Mouse (Mus musculus) embryonic facial prominence, embryonic 13.5 days (tissue): Measurements from ENCODE around the gene Akirin1. TPM values are rescaled to one million over a fixed set of nuclear protein-coding genes. Genes with fewer than 3 reads are reported as not detected.

Experiments used
- ATAC-seq: fragments of 200-750 bp; cut with Nextera tagmentation; 2 replicates; pipeline ENCODE4 v1.8.0; 2017; ENCODE audit warnings: low read depth; ENCODE audit not compliant: insufficient number of reproducible peaks, insufficient read depth, low FRiP score, low TSS enrichment
- H3K27ac ChIP-seq: fragments of 300-500 bp; sonication (generic); 2 replicates; pipeline ENCODE4 v1.5.1; 2015; ENCODE audit warnings: moderate library complexity, mild to moderate bottlenecking, inconsistent platforms
- H3K27me3 ChIP-seq: fragments of 300-500 bp; sonication (generic); 2 replicates; pipeline ENCODE4 v1.6.1; 2015; ENCODE audit warnings: mild to moderate bottlenecking, inconsistent platforms
- H3K36me3 ChIP-seq: fragments of 300-500 bp; sonication (generic); 2 replicates; pipeline ENCODE4 v1.6.1; 2015; ENCODE audit warnings: mild to moderate bottlenecking, inconsistent platforms
- H3K4me1 ChIP-seq: fragments of 300-500 bp; sonication (generic); 2 replicates; pipeline ENCODE4 v1.6.1; 2015; ENCODE audit warnings: inconsistent platforms
- H3K4me2 ChIP-seq: fragments of 300-500 bp; sonication (generic); 2 replicates; pipeline ENCODE4 v1.6.1; 2015; ENCODE audit warnings: moderate library complexity, mild to moderate bottlenecking, inconsistent platforms
- H3K4me3 ChIP-seq: fragments of 300-500 bp; sonication (generic); 2 replicates; pipeline ENCODE4 v1.5.1; 2015; ENCODE audit warnings: mild to moderate bottlenecking, inconsistent platforms
- H3K9ac ChIP-seq: fragments of 300-500 bp; sonication (generic); 2 replicates; pipeline ENCODE4 v1.6.1; 2015; ENCODE audit warnings: mild to moderate bottlenecking, inconsistent platforms
- H3K9me3 ChIP-seq: fragments of 300-500 bp; sonication (generic); 2 replicates; pipeline ENCODE4 v1.6.1; 2016; ENCODE audit warnings: inconsistent platforms
- WGBS: fragments of 180-500 bp; shearing (Covaris S2); methylation state at CpG from one replicate; pipeline ENCODE4 v1.1.7; 2015; ENCODE audit warnings: mixed read lengths; 5-methylcytosine and 5-hydroxymethylcytosine counted together
- polyA plus RNA-seq: library from polyadenylated mRNA; unstranded; fragments of >200 nt; fragmentation: Nextera tagmentation; extraction: Ambion mirVana; gene quantifications from 2 replicates; pipeline ENCODE4 v1.2.1, GENCODE M21; 2015

Gene Akirin1
- polyA plus RNA-seq, 1 experiment from 2014 or later, result 53.4 TPM

- no peak overlapping the region for H3K27ac ChIP-seq
Measured at GRCm38 (mm10) chr4:123750707-123751312, 665 bp upstream of the Akirin1 start.

DNA sequence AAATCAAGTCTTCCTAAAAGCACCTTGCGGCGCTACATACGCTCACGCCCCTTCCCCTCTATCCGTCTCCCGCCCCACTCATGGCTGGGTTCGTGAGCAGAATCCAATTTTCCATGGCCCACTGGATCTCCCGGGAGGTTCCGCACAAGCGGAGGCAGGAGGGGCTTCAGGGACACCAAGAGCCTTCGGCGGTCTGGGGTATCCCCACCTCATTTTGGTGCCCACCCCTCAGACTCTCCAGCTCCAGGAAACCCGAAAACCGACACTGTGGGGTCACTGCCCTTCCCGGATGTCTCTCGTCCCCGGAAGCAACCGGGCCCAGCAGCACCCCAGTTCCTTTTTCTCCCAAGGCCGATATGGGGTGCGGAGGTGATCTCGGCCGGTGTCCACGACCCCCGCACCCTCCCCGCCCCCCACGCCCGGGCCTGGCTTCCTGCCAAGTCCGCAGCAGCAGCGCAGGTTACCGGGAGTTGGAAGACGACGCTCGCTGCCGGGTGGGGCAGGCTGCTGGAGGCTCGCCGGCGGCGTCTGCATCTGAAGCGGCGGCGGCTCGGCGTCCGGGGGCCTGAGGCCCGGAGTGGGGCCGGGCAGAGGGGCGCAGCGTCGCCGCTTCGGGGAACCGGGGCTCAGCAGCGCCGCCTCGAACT, 538 bp downstream of the Akirin1 start:
- Histone ChIP-seq H3K27me3 (no peaks in the 10 kb centered on the region), H3K27ac (peak overlapping the region; percentile 94), H3K4me3 (peak overlapping the region; percentile 99), H3K36me3 (no peaks in the 10 kb centered on the region), H3K9me3 (no peaks in the 10 kb centered on the region), H3K4me1 (peaks cover 16% of the 10 kb centered on the region), H3K4me2 (peak overlapping the region; percentile 85), H3K9ac (peak overlapping the region; percentile 88)
- WGBS, result under 1% methylated on average over 51 of the region's 55 CpGs
- ATAC-seq, result peak; percentile 82

More at GRCm38 (mm10) chr4:123750707-123751312, 665 bp upstream of the Akirin1 start:
- peak overlapping the region; percentile 88; the same call in 1 of the 2 replicates for H3K9ac ChIP-seq
- no peaks in the 10 kb centered on the region for H3K9me3 ChIP-seq
- WGBS, result under 1% methylated on average over 8 of the region's 8 CpGs
- peak overlapping the region; percentile 85 for H3K4me2 ChIP-seq
- peak overlapping the region; percentile 99 for H3K4me3 ChIP-seq
- no peaks in the 10 kb centered on the region for H3K27me3 ChIP-seq
- peaks cover 13% of the 10 kb centered on the region for H3K4me1 ChIP-seq
- no peak for ATAC-seq
- no peaks in the 10 kb centered on the region for H3K36me3 ChIP-seq

DNA sequence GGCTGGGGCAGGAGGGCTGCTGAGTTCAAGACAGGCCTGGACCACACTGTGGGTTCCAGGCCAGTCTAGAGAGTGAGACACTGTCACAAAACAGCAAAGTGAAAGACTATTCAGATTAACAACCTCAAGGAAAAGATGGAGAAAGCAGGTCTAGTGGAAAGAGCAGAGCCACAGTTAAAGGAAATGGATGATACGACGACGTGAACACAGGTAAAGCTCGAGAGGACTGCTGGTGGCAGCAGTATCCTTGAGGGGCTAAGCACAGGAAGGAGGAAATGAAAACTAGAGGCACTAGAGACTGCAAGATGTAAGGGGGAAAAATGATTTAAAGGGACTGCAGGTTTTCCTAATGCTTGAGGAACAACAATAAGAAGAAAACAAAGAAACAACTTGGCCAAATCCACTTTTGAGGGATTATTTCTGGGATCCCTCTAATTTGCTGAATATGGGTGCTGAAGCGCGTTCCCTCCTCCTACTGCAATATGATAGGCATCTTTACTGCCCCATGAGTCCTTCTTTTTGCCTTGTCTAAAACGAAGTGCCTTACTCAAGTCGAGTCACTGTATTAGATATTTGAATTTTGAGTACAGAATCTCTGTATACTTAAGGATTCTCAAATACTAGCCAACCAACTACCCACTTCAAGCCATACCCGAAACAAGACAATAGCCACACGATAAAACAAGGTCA, 1.3 kb downstream of the Akirin1 start:
- no peaks in the 10 kb centered on the region for H3K27me3 ChIP-seq
- no peaks in the 10 kb centered on the region for H3K9me3 ChIP-seq
- no peaks in the 10 kb centered on the region for H3K36me3 ChIP-seq
- H3K9ac ChIP-seq, result peak overlapping the region; percentile 88
- peak overlapping the region; percentile 99 for H3K4me3 ChIP-seq
- H3K4me1 ChIP-seq, result peaks cover 16% of the 10 kb centered on the region
- H3K4me2 ChIP-seq, result peak overlapping the region; percentile 85
- H3K27ac ChIP-seq, result no peak overlapping the region
- no peak for ATAC-seq
- WGBS, result 14% methylated on average over 10 of the region's 10 CpGs

DNA sequence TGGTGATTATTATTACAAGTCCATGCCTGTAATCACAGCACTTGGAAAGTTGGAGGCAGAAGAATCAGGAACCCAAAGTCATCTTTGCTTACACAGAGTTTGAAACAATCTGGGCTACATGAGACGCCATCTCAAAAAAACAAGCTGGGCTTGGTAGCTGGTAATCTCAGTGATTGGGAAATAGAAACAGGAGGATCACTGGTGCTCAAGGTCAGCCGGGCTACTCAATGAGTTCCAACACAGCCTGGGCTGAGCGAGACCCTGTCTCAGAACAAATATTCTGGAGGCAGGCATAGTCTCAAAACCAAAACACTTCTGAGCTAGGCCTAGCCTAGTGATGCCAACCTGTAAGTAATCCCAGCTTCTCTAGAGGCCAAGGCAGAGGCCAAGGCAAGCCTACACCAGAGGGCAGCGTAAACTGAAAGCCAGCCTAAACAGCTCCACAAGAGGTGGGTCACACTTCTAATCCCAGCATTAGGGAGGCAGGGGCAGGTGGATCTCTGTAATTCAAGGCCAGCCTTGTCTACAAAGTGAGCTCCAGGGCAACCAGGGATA, 4.8 kb downstream of the Akirin1 start:
- Histone ChIP-seq H3K27ac (no peak overlapping the region), H3K4me3 (no peak overlapping the region), H3K27me3 (no peaks in the 10 kb centered on the region), H3K4me2 (no peak overlapping the region), H3K9me3 (no peaks in the 10 kb centered on the region), H3K36me3 (peaks cover 23% of the 10 kb centered on the region), H3K9ac (no peak overlapping the region), H3K4me1 (peaks cover 16% of the 10 kb centered on the region)
- no peak for ATAC-seq
- 96% methylated on average over 4 of the region's 4 CpGs for WGBS

DNA sequence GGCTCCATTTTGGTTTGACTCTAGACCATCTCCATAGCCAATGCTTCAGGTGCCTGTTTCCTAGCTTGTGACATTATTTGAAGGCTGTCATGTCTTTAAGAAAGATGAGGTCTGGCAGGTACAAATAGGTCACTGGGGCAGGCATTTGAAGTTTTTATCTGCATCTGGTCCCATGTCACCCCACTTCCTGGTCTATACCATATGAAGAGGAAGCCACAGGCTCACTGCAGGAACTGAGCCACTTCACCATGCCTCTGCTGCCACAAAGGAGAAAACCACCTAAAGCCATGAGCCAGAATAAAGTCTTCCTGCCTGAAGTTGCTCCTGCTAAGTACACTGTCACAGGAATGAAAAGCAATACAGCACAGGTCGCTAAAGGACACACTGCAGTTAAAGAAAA, 7.3 kb downstream of the Akirin1 start:
- no peaks in the 10 kb centered on the region for H3K27me3 ChIP-seq
- ATAC-seq, result no peak
- no peak overlapping the region for H3K27ac ChIP-seq
- WGBS, result 91% methylated on average over 1 of the region's 1 CpGs
- H3K36me3 ChIP-seq, result peaks cover 47% of the 10 kb centered on the region
- no peaks in the 10 kb centered on the region for H3K9me3 ChIP-seq
- no peak overlapping the region for H3K4me3 ChIP-seq
- peaks cover 5% of the 10 kb centered on the region; the same call in 1 of the 2 replicates for H3K4me1 ChIP-seq
- no peak overlapping the region for H3K4me2 ChIP-seq
- no peak overlapping the region for H3K9ac ChIP-seq

- Histone ChIP-seq H3K4me3 (no peak overlapping the region), H3K4me1 (no peaks in the 10 kb centered on the region), H3K9ac (no peak overlapping the region), H3K27ac (no peak overlapping the region), H3K36me3 (peaks cover 69% of the 10 kb centered on the region), H3K9me3 (no peaks in the 10 kb centered on the region), H3K4me2 (no peak overlapping the region), H3K27me3 (no peaks in the 10 kb centered on the region)
- WGBS, result 94% methylated on average over 4 of the region's 4 CpGs
- no peak for ATAC-seq
Measured at GRCm38 (mm10) chr4:123738708-123739107, 11.4 kb downstream of the Akirin1 start.

DNA sequence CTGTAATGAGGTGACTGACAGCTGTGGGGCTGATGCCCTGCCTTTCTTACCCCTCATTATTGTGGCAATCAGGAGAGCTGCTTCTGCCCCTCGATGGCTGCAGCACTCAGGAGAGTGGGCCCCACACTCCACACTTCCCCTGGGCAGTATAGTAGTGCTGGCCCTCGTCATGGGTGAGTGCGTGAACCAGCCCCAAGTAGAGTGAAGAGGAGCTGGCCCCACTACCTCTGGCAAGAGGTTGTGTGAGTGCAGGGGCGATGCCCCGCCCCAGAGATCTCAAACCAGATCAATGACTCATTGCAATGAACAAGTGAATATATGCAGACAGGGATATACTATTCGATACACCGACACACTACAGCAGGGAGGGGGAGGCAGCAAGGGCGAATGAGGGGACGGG, 16.6 kb downstream of the Akirin1 start:
- no peak overlapping the region for H3K4me3 ChIP-seq
- no peak overlapping the region for H3K4me2 ChIP-seq
- no peaks in the 10 kb centered on the region for H3K9me3 ChIP-seq
- H3K4me1 ChIP-seq, result no peaks in the 10 kb centered on the region
- no peak overlapping the region for H3K9ac ChIP-seq
- peaks cover 37% of the 10 kb centered on the region for H3K36me3 ChIP-seq
- H3K27me3 ChIP-seq, result no peaks in the 10 kb centered on the region
- WGBS, result 94% methylated on average over 9 of the region's 9 CpGs
- 0 out of 2 replicates have a peak, but pooled peaks have one; percentile 15 for ATAC-seq
- no peak overlapping the region for H3K27ac ChIP-seq

DNA sequence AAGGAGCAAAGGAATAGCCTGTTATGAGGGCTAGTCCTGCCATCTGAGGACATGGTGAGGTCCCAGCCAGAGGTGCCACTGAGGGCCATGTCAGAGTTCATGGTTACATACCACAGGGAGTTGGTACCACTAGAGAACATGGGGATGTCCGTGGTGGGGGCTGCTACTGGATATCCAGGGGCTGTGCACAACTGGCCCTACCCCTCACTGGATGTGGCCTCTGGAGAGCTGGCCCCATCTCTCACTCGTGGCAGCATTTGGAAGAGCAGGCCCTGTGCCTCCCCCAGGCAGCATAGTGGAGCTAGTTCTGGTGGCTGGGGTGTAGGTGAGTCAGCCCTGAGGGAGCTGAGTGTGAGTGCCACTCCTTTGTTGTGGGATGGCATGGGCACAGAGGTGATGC, 17.2 kb downstream of the Akirin1 start:
- no peak overlapping the region for H3K4me3 ChIP-seq
- ATAC-seq, result 0 out of 2 replicates have a peak, but pooled peaks have one; percentile 10
- H3K4me1 ChIP-seq, result no peaks in the 10 kb centered on the region
- H3K27ac ChIP-seq, result no peak overlapping the region
- no peaks in the 10 kb centered on the region for H3K9me3 ChIP-seq
- no peak overlapping the region for H3K4me2 ChIP-seq
- H3K36me3 ChIP-seq, result peaks cover 31% of the 10 kb centered on the region
- no peaks in the 10 kb centered on the region for H3K27me3 ChIP-seq
- no peak overlapping the region for H3K9ac ChIP-seq
- WGBS, result 86% methylated on average over 2 of the region's 2 CpGs

DNA sequence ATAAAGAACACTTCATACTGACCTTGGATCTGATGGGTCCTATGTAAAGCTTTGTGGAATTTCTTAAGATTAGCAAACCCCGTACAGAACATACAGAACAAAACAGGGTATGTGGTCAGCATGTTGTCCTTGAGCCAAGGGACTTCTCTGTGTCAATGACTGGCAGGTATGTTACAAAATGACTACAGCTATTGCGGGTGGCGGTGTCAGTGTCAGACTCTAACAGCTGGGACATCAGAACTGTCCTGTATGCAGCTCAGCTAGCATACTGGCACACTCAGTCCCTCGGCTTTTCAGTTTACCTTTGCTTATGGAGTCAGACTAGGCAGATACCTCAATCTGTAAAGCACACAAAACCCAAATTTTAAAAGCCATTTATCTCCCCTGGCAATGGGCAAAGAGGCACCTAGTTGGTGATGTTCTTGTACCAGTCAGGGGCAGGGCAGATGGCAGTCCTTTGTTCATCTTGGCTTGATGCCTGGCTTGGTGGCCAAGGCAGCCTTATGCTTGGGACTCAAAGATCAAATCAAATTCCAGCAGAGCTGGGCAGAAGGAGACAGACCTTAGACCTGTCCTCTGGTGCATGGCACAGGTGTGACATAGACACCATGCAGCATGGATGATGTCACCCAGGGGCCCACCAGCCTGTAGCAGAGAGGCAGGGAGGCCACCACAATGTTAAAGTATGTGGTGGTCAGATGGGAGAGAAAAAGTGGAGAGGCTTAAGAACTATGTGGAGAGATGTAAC, 17.8 kb downstream of the Akirin1 start:
- H3K36me3 ChIP-seq, result peaks cover 27% of the 10 kb centered on the region
- WGBS, result 94% methylated on average over 4 of the region's 4 CpGs
- no peak overlapping the region for H3K9ac ChIP-seq
- H3K4me1 ChIP-seq, result no peaks in the 10 kb centered on the region
- H3K27ac ChIP-seq, result no peak overlapping the region
- H3K9me3 ChIP-seq, result no peaks in the 10 kb centered on the region
- no peak overlapping the region for H3K4me3 ChIP-seq
- H3K4me2 ChIP-seq, result no peak overlapping the region
- H3K27me3 ChIP-seq, result no peaks in the 10 kb centered on the region
- no peak for ATAC-seq

GRCm38 (mm10) chr4:123721761-123722160, 28.4 kb downstream of the Akirin1 start:
- no peak for ATAC-seq
- Histone ChIP-seq H3K9me3 (no peaks in the 10 kb centered on the region), H3K4me1 (peaks cover 6% of the 10 kb centered on the region), H3K4me3 (no peak overlapping the region), H3K27ac (no peak overlapping the region), H3K4me2 (no peak overlapping the region), H3K9ac (no peak overlapping the region), H3K27me3 (no peaks in the 10 kb centered on the region), H3K36me3 (no peaks in the 10 kb centered on the region)
- 88% methylated on average over 4 of the region's 4 CpGs for WGBS

GRCm38 (mm10) chr4:123718434-123718780, 31.7 kb downstream of the Akirin1 start:
- Histone ChIP-seq H3K27me3 (no peaks in the 10 kb centered on the region), H3K4me2 (peak overlapping the region; percentile 79), H3K27ac (peak overlapping the region; percentile 60; the same call in 1 of the 2 replicates), H3K4me3 (peak overlapping the region; percentile 79), H3K4me1 (peaks cover 9% of the 10 kb centered on the region), H3K9me3 (no peaks in the 10 kb centered on the region), H3K36me3 (peaks cover 21% of the 10 kb centered on the region), H3K9ac (peak overlapping the region; percentile 91)
- no peak for ATAC-seq
- 25% methylated on average over 7 of the region's 7 CpGs for WGBS
